Mouse (Mus musculus) spleen, postnatal 0 days (tissue): ENCODE data around the gene Phactr2. TPM values are rescaled to one million over a fixed set of nuclear protein-coding genes. Genes with fewer than 3 reads are reported as not detected.

Experiments
- polyA plus RNA-seq: library from polyadenylated mRNA; unstranded; fragments of >200 nt; fragmentation: Nextera tagmentation; extraction: Ambion mirVana; gene quantifications from 2 replicates; pipeline ENCODE4 v1.2.1, GENCODE M21; 2015

The Phactr2 gene
- polyA plus RNA-seq: 7.8 and 9.5 TPM in 2 replicates

GRCm38 (mm10) chr10:13473833-13474567 is at the start of gene Phactr2:
TSS of gene Phactr2 (minus strand) at chr10:13474412.

DNA sequence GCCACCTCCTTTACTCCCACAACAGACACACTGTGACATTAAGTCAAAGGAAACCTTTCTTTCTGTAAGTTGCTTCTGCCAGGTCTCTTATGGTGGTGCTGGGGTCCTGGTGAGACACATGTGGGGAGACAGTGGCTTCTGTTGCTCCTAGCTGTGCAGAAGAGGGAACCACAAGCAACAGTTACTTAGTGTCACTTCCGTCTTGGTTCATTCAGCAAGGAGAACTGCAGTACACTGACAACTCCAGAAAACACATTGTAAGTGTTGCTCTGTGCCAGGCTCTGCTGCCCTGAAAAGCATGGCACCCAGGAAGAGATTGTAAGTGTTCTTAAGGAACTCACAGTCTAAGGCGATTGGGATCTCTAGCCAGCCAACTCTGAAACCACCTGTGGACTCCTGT is 25.1 kb upstream of the Phactr2 start, which contains the start of gene Fuca2:
Gene Fuca2, plus strand, starts transcription at position 210 of the 400 bp plus-strand sequence.

DNA sequence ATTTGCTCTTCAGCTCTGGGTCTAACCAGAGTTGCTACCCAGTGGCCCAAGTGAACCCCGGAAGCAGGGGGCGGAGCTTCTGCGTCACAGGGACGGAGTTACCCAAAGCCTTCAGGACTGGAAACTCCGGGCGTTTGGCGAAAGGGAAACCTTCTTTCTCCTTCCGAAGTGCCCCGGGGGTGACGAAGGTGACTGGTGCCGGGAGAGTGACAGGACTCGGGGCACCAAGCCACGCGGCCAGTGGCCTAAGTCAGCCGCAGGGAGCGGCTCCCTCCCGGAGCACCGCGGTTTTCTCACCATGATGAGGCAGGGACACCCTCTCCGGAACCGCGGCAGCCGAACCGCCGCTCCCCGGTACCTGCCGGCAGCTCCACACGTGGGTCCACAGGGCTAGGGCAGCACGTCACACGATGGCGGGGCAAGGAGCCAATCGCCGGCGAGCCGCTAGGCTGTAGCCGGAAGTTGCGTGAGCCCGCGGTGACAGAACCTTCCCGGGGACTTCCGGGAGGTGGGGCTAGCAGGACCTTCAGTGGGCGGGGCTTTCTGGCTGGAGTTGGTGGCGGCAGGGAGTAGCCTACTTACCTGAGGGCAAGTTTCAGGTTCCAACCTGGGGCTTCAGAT is 281.4 kb downstream of the Phactr2 start, which contains the start of gene Ltv1:
Gene Ltv1, minus strand, starts transcription at position 438 of the 621 bp plus-strand sequence.

DNA sequence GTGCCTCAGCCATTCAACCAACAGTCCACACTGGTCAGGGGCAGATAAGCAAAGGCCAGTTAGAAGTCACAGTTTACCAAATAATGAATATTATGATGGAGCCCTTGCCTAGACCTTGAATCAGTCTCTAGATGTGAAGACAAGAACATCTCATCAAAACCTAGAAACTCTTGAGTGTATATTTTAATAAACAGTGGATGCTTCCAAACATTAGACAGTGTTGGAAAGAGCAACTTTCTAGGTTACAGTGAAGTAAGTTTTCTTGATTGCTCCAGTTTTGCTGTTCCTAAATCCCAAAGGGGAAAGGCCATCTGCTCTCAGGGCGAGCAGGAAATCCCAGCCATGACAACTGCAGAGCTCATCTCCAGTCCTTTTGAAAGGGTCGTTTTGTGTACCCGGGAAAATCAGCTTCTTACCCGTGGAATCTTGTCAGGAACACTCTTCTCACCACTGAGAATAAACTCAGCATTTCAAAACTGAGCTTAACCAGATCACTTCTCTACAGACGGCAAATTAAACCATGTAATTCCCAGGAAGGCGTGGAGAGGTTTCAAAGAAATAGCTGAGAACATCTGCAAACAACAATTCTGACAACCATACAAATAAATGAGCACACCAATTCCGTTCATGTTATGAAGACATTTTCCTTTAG is 296.1 kb downstream of the Phactr2 start, which contains the start of gene Zc2hc1b:
Gene Zc2hc1b, minus strand, starts transcription at position 51 of the 652 bp plus-strand sequence.

Other genes starting within 250 kb of the Phactr2 start
- gene Fuca2, start 25.1 kb upstream of the Phactr2 start, polyA plus RNA-seq: 111 and 115 TPM in 2 replicates
- 6.0 and 6.5 TPM in 2 replicates for gene Adat2, start 78.5 kb upstream of the Phactr2 start, polyA plus RNA-seq
- 15.7 and 17.4 TPM in 2 replicates for gene Pex3, start 78.7 kb upstream of the Phactr2 start, polyA plus RNA-seq